Mouse (Mus musculus): ENCODE results near the gene Xpo4.
A peak's percentile ranks its signal among the peaks of the same experiment; 100 is the strongest.

The Xpo4 gene

GRCm38 (mm10) chr14:57606663-57607365 is 58.4 kb downstream of the Xpo4 start:
- no peak for DNase-seq

- DNase-seq: no peak
Measured at GRCm38 (mm10) chr14:57593279-57593678, 72.0 kb downstream of the Xpo4 start.

GRCm38 (mm10) chr14:57591830-57592229 is 73.4 kb downstream of the Xpo4 start:
- DNase-seq: no peak

- no peak for DNase-seq
Measured at GRCm38 (mm10) chr14:57576364-57577060, 88.7 kb downstream of the Xpo4 start.

- DNase-seq: no peak
Measured at GRCm38 (mm10) chr14:57574792-57575587, 90.2 kb downstream of the Xpo4 start.

- peak; percentile 95 for DNase-seq
Measured at GRCm38 (mm10) chr14:57571155-57572133, 93.8 kb downstream of the Xpo4 start, which contains the start of gene Eef1akmt1. Gene Eef1akmt1 (minus strand): TSS chr14:57571612.

- DNase-seq: no peak
Measured at GRCm38 (mm10) chr14:57565626-57566025, 99.6 kb downstream of the Xpo4 start.

GRCm38 (mm10) chr14:57556922-57557321 is 108.3 kb downstream of the Xpo4 start:
- no peak for DNase-seq

GRCm38 (mm10) chr14:57555471-57556070 is 109.7 kb downstream of the Xpo4 start:
- DNase-seq: no peak

GRCm38 (mm10) chr14:57554434-57554833 is 110.8 kb downstream of the Xpo4 start:
- no peak for DNase-seq

- DNase-seq: no peak
Measured at GRCm38 (mm10) chr14:57552945-57553344, 112.3 kb downstream of the Xpo4 start.

GRCm38 (mm10) chr14:57547062-57547461 is 118.2 kb downstream of the Xpo4 start:
- DNase-seq: no peak

GRCm38 (mm10) chr14:57546557-57547021 is 118.6 kb downstream of the Xpo4 start:
- no peak for DNase-seq

- no peak for DNase-seq
Measured at GRCm38 (mm10) chr14:57546131-57546530, 119.1 kb downstream of the Xpo4 start.

- DNase-seq: no peak
Measured at GRCm38 (mm10) chr14:57545526-57545925, 119.7 kb downstream of the Xpo4 start.

- DNase-seq: no peak
Measured at GRCm38 (mm10) chr14:57543420-57544039, 121.7 kb downstream of the Xpo4 start.

- DNase-seq: no peak
Measured at GRCm38 (mm10) chr14:57542231-57542630, 123.0 kb downstream of the Xpo4 start.

- no peak for DNase-seq
Measured at GRCm38 (mm10) chr14:57540683-57541082, 124.5 kb downstream of the Xpo4 start.

GRCm38 (mm10) chr14:57537261-57538015 is 127.8 kb downstream of the Xpo4 start:
- DNase-seq: no peak

GRCm38 (mm10) chr14:57536820-57537219 is 128.4 kb downstream of the Xpo4 start:
- DNase-seq: no peak
